Mouse (Mus musculus) Patski (cell line): ENCODE measurements at regions not wholly inside any gene's neighbourhood (a gene's known extent, or its start where the extent isn't known, plus 50 kb on each side); places are given as distances from the start of the nearest gene placed in this dataset.
A peak's percentile ranks its signal among the peaks of the same experiment; 100 is the strongest.

Source experiments
- ATAC-seq: fragments of 100-300 bp; one replicate; pipeline ENCODE4 v1.8.0; 2021
- CTCF ChIA-PET: fragments of 350-600 bp; sonication (Branson Sonifier 250); formaldehyde crosslinking; loops from one replicate; lab custom pipeline; 2022; ENCODE audit warnings: inconsistent platforms; lab: Charles Lee
- POLR2A ChIA-PET: fragments of 350-600 bp; sonication (Branson Sonifier 250); formaldehyde crosslinking; loops from one replicate; lab custom pipeline; 2022; ENCODE audit warnings: antibody characterized with exemption, inconsistent platforms; lab: Charles Lee
- DNase-seq: peaks from one replicate; pipeline ENCODE4 v3.0.0-alpha.2; 2011; ENCODE audit warnings: low read depth, low spot score
- H3K27me3 ChIP-seq: fragments of 371-371 bp; one replicate; pipeline ENCODE4 v1.5.1; 2021
- CTCF ChIP-seq: fragments of 100-300 bp; IDR thresholded peaks from one replicate; pipeline ENCODE4 v1.5.1; 2021
- in situ Hi-C: fragments of 300-500 bp; cut with MboI; formaldehyde crosslinking; loops from 3 replicates; pipeline ENCODE4 v1.11.1; 2018; ENCODE audit warnings: low pct_unique_long_range_greater_than_20kb, mixed read lengths

GRCm38 (mm10) chr1:63928850-63929249 lies 159.8 kb upstream of the 4933402D24Rik start:
- ChIA-PET POLR2A (no interaction called here), CTCF (no interaction called here)
- TF ChIP-seq CTCF = no peak
- in situ Hi-C loops = no loop called here
- no peak for DNase-seq
- ATAC-seq = no peak
- H3K27me3 ChIP-seq = peaks cover 25% of the 10 kb centered on the region

GRCm38 (mm10) chr1:63928361-63928760 lies 159.3 kb upstream of the 4933402D24Rik start:
- no peak for TF ChIP-seq CTCF
- peaks cover 29% of the 10 kb centered on the region for H3K27me3 ChIP-seq
- POLR2A ChIA-PET = no interaction called here
- no peak for ATAC-seq
- no peak for DNase-seq
- CTCF ChIA-PET = no interaction called here
- in situ Hi-C loops = no loop called here

- DNase-seq = no peak
- in situ Hi-C loops = no loop called here
- peaks cover 26% of the 10 kb centered on the region for H3K27me3 ChIP-seq
- no peak for TF ChIP-seq CTCF
- ChIA-PET CTCF (no interaction called here), POLR2A (interaction anchor here (0.8 kb wide), 1 partner anchor 11 kb away, joined by 3 read pairs; no protein-coding TSS in a partner anchor)
- ATAC-seq = no peak
Observed at GRCm38 (mm10) chr1:63920181-63920933, 151.3 kb upstream of the 4933402D24Rik start.

GRCm38 (mm10) chr1:63918200-63918599 lies 149.1 kb upstream of the 4933402D24Rik start:
- no peak for TF ChIP-seq CTCF
- in situ Hi-C loops = no loop called here
- no peak for DNase-seq
- H3K27me3 ChIP-seq = peaks cover 24% of the 10 kb centered on the region
- ChIA-PET CTCF (interaction anchor here (1.3 to 1.7 kb wide), 3 partner anchors 10 to 532 kb away, joined by 3 to 4 read pairs (median 3); no protein-coding TSS in a partner anchor), POLR2A (no interaction called here)
- ATAC-seq = no peak

- in situ Hi-C loops = no loop called here
- ChIA-PET POLR2A (interaction anchor here (0.6 kb wide), 2 partner anchors 17 to 152 kb away, joined by 4 read pairs; no protein-coding TSS in a partner anchor), CTCF (interaction anchor here (1.4 to 1.7 kb wide), 2 partner anchors 9 to 19 kb away, joined by 3 to 4 read pairs; no protein-coding TSS in a partner anchor)
- no peak for TF ChIP-seq CTCF
- ATAC-seq = peak; percentile 74
- peak; percentile 83 for DNase-seq
- peaks cover 29% of the 10 kb centered on the region for H3K27me3 ChIP-seq
Observed at GRCm38 (mm10) chr1:63916907-63917650, 148.0 kb upstream of the 4933402D24Rik start.

- in situ Hi-C loops = no loop called here
- no peak for ATAC-seq
- H3K27me3 ChIP-seq = peaks cover 43% of the 10 kb centered on the region
- TF ChIP-seq CTCF = no peak
- DNase-seq = no peak
- ChIA-PET POLR2A (no interaction called here), CTCF (interaction anchor here (1.7 kb wide), 1 partner anchor 11 kb away, joined by 4 read pairs; no protein-coding TSS in a partner anchor)
Observed at GRCm38 (mm10) chr1:63910765-63911164, 141.7 kb upstream of the 4933402D24Rik start.

GRCm38 (mm10) chr1:63909191-63909590 lies 140.1 kb upstream of the 4933402D24Rik start:
- DNase-seq (no peak), ATAC-seq (no peak)
- no peak for TF ChIP-seq CTCF
- ChIA-PET POLR2A (interaction anchor here (0.7 kb wide), 1 partner anchor 12 kb away, joined by 3 read pairs; no protein-coding TSS in a partner anchor), CTCF (no interaction called here)
- in situ Hi-C loops = no loop called here
- H3K27me3 ChIP-seq = peaks cover 50% of the 10 kb centered on the region

GRCm38 (mm10) chr1:63903620-63904019 lies 134.6 kb upstream of the 4933402D24Rik start:
- no peak for DNase-seq
- no peak for ATAC-seq
- ChIA-PET POLR2A (no interaction called here), CTCF (no interaction called here)
- in situ Hi-C loops = no loop called here
- TF ChIP-seq CTCF = no peak
- H3K27me3 ChIP-seq = peaks cover 15% of the 10 kb centered on the region

- POLR2A ChIA-PET = no interaction called here
- ATAC-seq = no peak
- in situ Hi-C loops = no loop called here
- no peak for TF ChIP-seq CTCF
- no peak for DNase-seq
- CTCF ChIA-PET = no interaction called here
- H3K27me3 ChIP-seq = peaks cover 15% of the 10 kb centered on the region
Observed at GRCm38 (mm10) chr1:63903201-63903600, 134.1 kb upstream of the 4933402D24Rik start.

GRCm38 (mm10) chr1:63902391-63902790 lies 133.3 kb upstream of the 4933402D24Rik start:
- in situ Hi-C loops = no loop called here
- DNase-seq = no peak

More at GRCm38 (mm10) chr1:63902391-63902790, 133.3 kb upstream of the 4933402D24Rik start:
- ChIA-PET POLR2A (no interaction called here), CTCF (no interaction called here)
- no peak for TF ChIP-seq CTCF
- peaks cover 13% of the 10 kb centered on the region for H3K27me3 ChIP-seq
- no peak for ATAC-seq
